In genomic region chr6:136980331-136980746, GRCm38 (mm10) we compare ENCODE assay signal across 7 mouse cellular contexts. TPM values are rescaled to one million over a fixed set of nuclear protein-coding genes. Genes with fewer than 3 reads are reported as not detected.
A peak's percentile ranks its signal among the peaks of the same experiment; 100 is the strongest.
DNase-seq lines count a peak whose midpoint lies in the region; ATAC-seq lines count a peak whose summit lies in the region.

No protein-coding gene starts in this region.

- no peak overlapping the region for H3K4me2 ChIP-seq in intestine, embryonic 14.5 days (ENCODE audit: low read length)

- H3K27ac ChIP-seq in forebrain, embryonic 10.5 days: 0 out of 2 replicates have a peak overlapping the region, but pooled peaks have one; percentile 51
- peak overlapping the region; percentile 24; the same call in 1 of the 2 replicates for H3K27ac ChIP-seq in intestine, embryonic 14.5 days (ENCODE audit: low read depth)

- no peaks in the 10 kb centered on the region for H3K27me3 ChIP-seq in forebrain, embryonic 10.5 days (ENCODE audit: poor library complexity, severe bottlenecking)
- no peaks in the 10 kb centered on the region for H3K27me3 ChIP-seq in intestine, embryonic 14.5 days (replicated peaks; ENCODE audit: control insufficient read depth, insufficient read depth, low read length)
- no peaks in the 10 kb centered on the region for H3K27me3 ChIP-seq in megakaryocyte, embryonic 14.5 days (replicated peaks)

- peaks cover 9% of the 10 kb centered on the region for H3K4me1 ChIP-seq in forebrain, embryonic 10.5 days
- H3K4me1 ChIP-seq in intestine, embryonic 14.5 days (replicated peaks; ENCODE audit: control insufficient read depth, insufficient read depth, low read length): 0 out of 2 replicates have a peak, but pooled peaks cover 8% of the 10 kb centered on the region
- peaks cover 31% of the 10 kb centered on the region for H3K4me1 ChIP-seq in megakaryocyte, embryonic 14.5 days

- H3K4me3 ChIP-seq in forebrain, embryonic 10.5 days: no peak overlapping the region
- H3K4me3 ChIP-seq in intestine, embryonic 14.5 days (ENCODE audit: low read depth, low read length): no peak overlapping the region
- peak overlapping the region; percentile 87 for H3K4me3 ChIP-seq in megakaryocyte, embryonic 14.5 days (replicated peaks)

- WGBS in forebrain, embryonic 10.5 days: 42% methylated on average over 3 of the region's 3 CpGs
- WGBS in intestine, embryonic 14.5 days: 31% methylated on average over 3 of the region's 3 CpGs

- no peaks in the 10 kb centered on the region for H3K36me3 ChIP-seq in forebrain, embryonic 10.5 days (replicated peaks)
- no peaks in the 10 kb centered on the region for H3K36me3 ChIP-seq in intestine, embryonic 14.5 days (ENCODE audit: control insufficient read depth, insufficient read depth, low read length)
- H3K36me3 ChIP-seq in megakaryocyte, embryonic 14.5 days (replicated peaks; ENCODE audit: low read length): no peaks in the 10 kb centered on the region

- no peaks in the 10 kb centered on the region for H3K9me3 ChIP-seq in forebrain, embryonic 10.5 days
- H3K9me3 ChIP-seq in intestine, embryonic 14.5 days (ENCODE audit: control insufficient read depth, low read length): no peaks in the 10 kb centered on the region
- no peaks in the 10 kb centered on the region for H3K9me3 ChIP-seq in megakaryocyte, embryonic 14.5 days

- peak; percentile 74 for ATAC-seq in intestine, embryonic 14.5 days (replicated peaks; ENCODE audit: low FRiP score, low TSS enrichment, low read depth)

- peak; percentile 71 for DNase-seq in CD4-positive helper T cell, adult 2 months (ENCODE audit: low read depth, low spot score)
- DNase-seq in MN1 (ENCODE audit: low spot score): peak; percentile 9
- DNase-seq in forebrain, embryonic 10.5 days (ENCODE audit: extremely low spot score, low spot score): peak; percentile 16
- peak; percentile 75 for DNase-seq in intestine, embryonic 14.5 days (ENCODE audit: low spot score)
- peak; percentile 50 for DNase-seq in telencephalon, adult 2 months (ENCODE audit: low read depth, low spot score)
- no peak for DNase-seq in frontal cortex, postnatal 14 days (ENCODE audit: low spot score in 2 of 2)

- no peak overlapping the region for H3K9ac ChIP-seq in intestine, embryonic 14.5 days (ENCODE audit: low read length)

RNA-seq across cellular contexts. Expression of gene Arhgdib, which starts 38.6 kb away (rescaled TPM):
- 22.0 and 25.3 TPM in 2 replicates for polyA plus RNA-seq in forebrain, embryonic 10.5 days (2016; fragmentation: Nextera tagmentation; extraction: Ambion mirVana)
- 57.9 and 60.1 TPM in 2 replicates for polyA plus RNA-seq in intestine, embryonic 14.5 days (2014; fragmentation: Nextera tagmentation; extraction: Ambion mirVana)
- 310 and 435 TPM in 2 replicates for polyA plus RNA-seq in megakaryocyte, embryonic 14.5 days (2012; ENCODE audit: insufficient read depth, low replicate concordance)

RNA-seq across cellular contexts. Expression of gene Pde6h, which starts 56.7 kb away (rescaled TPM):
- not detected in 2 replicates for polyA plus RNA-seq in forebrain, embryonic 10.5 days (2016; fragmentation: Nextera tagmentation; extraction: Ambion mirVana)
- polyA plus RNA-seq in intestine, embryonic 14.5 days (2014; fragmentation: Nextera tagmentation; extraction: Ambion mirVana): 1.1 TPM in 1 of 2 replicates, not detected in the other
- 0.06 TPM in 1 of 2 replicates, not detected in the other for polyA plus RNA-seq in megakaryocyte, embryonic 14.5 days (2012; ENCODE audit: insufficient read depth, low replicate concordance)

RNA-seq across cellular contexts. Expression of gene Erp27, which starts 58.4 kb away (rescaled TPM):
- polyA plus RNA-seq in forebrain, embryonic 10.5 days (2016; fragmentation: Nextera tagmentation; extraction: Ambion mirVana): not detected in 2 replicates
- 1.1 and 6.0 TPM in 2 replicates for polyA plus RNA-seq in intestine, embryonic 14.5 days (2014; fragmentation: Nextera tagmentation; extraction: Ambion mirVana)
- polyA plus RNA-seq in megakaryocyte, embryonic 14.5 days (2012; ENCODE audit: insufficient read depth, low replicate concordance): not detected in 2 replicates

Comparison
In these comparisons a context has a peak if more than half of its experiments do, and no peak if none do; other contexts are left out.
1. DNase-seq: peak in CD4-positive helper T cell, adult 2 months (single experiment), MN1 (single experiment), forebrain, embryonic 10.5 days (single experiment), intestine, embryonic 14.5 days (single experiment) and telencephalon, adult 2 months (single experiment); none in frontal cortex, postnatal 14 days (0 of 2).